13 mouse cellular contexts compared by ENCODE assay signal in the genomic region with DNA sequence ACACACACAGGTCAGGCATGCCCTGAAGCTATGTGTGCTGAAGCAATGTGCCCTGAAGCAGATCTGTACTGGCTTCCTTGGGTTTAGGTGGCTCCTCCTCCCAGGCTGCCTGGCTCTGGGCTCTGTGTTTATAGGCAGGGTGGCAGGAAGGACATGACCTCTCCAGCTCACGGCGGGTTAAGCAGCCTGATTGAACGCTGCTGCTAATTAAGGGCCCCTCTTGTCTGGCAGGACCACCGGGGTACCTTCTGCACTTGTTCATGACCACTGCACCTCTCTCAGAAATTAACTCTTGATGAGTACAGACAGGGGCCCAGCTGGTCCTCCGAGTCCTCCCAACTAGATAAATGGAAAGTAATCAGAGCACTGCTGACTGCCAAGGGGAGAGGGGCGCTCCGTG.
DNase-seq lines count a peak whose midpoint lies in the region; ATAC-seq and TF ChIP-seq lines count a peak whose summit lies in the region.
"Had no signal": no experiment of that assay in that cellular context is flagged by ENCODE, and none has a peak within 500 bp of the region (broad histone marks: within the 10 kb centered on the region; RNA-seq: fewer than 3 reads in every experiment).

No protein-coding gene starts in this region.

- H3K9me3 ChIP-seq in kidney, postnatal 0 days (replicated peaks; ENCODE audit: low read length) = no peaks in the 10 kb centered on the region
- no peaks in the 10 kb centered on the region for H3K9me3 ChIP-seq in intestine, embryonic 16.5 days (ENCODE audit: control insufficient read depth, low read length)
- H3K9me3 ChIP-seq: stomach, embryonic 15.5 days had no signal

- TF ChIP-seq CTCF in left cerebral cortex, adult 2 months (IDR thresholded peaks at IDR 0.05) = no peak
- TF ChIP-seq CTCF in kidney, postnatal 0 days (IDR thresholded peaks at IDR 0.05; ENCODE audit: low read depth) = no peak

- WGBS in kidney, postnatal 0 days = 14% methylated on average over 7 of the region's 7 CpGs
- 17% methylated on average over 7 of the region's 7 CpGs for WGBS in intestine, embryonic 16.5 days

- intact Hi-C loops in left cerebral cortex, postnatal 4 days (cut with DNase I) = no loop called here
- intact Hi-C loops in left cerebral cortex, adult 2 months (cut with DNase I) = no loop called here

- no peak overlapping the region for H3K27ac ChIP-seq in left cerebral cortex, adult 2 months
- H3K27ac ChIP-seq in kidney, postnatal 0 days = no peak overlapping the region
- H3K27ac ChIP-seq in intestine, embryonic 16.5 days (ENCODE audit: low read length) = no peak overlapping the region
- H3K27ac ChIP-seq: liver, embryonic 14.5 days; stomach, embryonic 15.5 days had no signal

- peak; percentile 66 for ATAC-seq in kidney, postnatal 0 days (replicated peaks; ENCODE audit: low FRiP score, low read depth)
- no peak for ATAC-seq in intestine, embryonic 16.5 days
- no peak for ATAC-seq in monocyte, adult 5-6 weeks (replicated peaks; ENCODE audit: insufficient number of reproducible peaks, low FRiP score, low TSS enrichment, poor library complexity, severe bottlenecking)

- no peaks in the 10 kb centered on the region for H3K36me3 ChIP-seq in kidney, postnatal 0 days (ENCODE audit: insufficient read depth, low read length)
- no peaks in the 10 kb centered on the region for H3K36me3 ChIP-seq in intestine, embryonic 16.5 days (ENCODE audit: control insufficient read depth, insufficient read depth, low read length)
- H3K36me3 ChIP-seq: stomach, embryonic 15.5 days had no signal

- no peaks in the 10 kb centered on the region; the same call in 1 of the 2 replicates for H3K27me3 ChIP-seq in kidney, postnatal 0 days (ENCODE audit: insufficient read depth, low read length)
- H3K27me3 ChIP-seq in intestine, embryonic 16.5 days (replicated peaks; ENCODE audit: control insufficient read depth, insufficient read depth, low read length) = no peaks in the 10 kb centered on the region
- H3K27me3 ChIP-seq: stomach, embryonic 15.5 days had no signal

- peak; percentile 70 for DNase-seq in embryo, embryonic 10 days (ENCODE audit: low spot score)
- DNase-seq in embryo, embryonic 10.5 days (ENCODE audit: low spot score) = no peak
- peak; percentile 58 for DNase-seq in left cerebral cortex, postnatal 4 days
- no peak for DNase-seq in left cerebral cortex, adult 2 months (ENCODE audit: extremely low spot score in 1 of 2, low spot score in 2 of 2)
- DNase-seq in kidney, postnatal 0 days (ENCODE audit: low spot score) = peak; percentile 41
- DNase-seq in retina, embryonic 14.5 days (ENCODE audit: low spot score) = peak; percentile 77
- DNase-seq: adrenal gland, adult 8-10 months; cerebellum, adult 11-12 months; heart, adult 18-20 months had no signal

- H3K4me1 ChIP-seq in kidney, postnatal 0 days (replicated peaks; ENCODE audit: insufficient read depth, low read length) = peaks cover 8% of the 10 kb centered on the region; the same call in 1 of the 2 replicates
- 0 out of 2 replicates have a peak, but pooled peaks cover 8% of the 10 kb centered on the region for H3K4me1 ChIP-seq in intestine, embryonic 16.5 days (ENCODE audit: control insufficient read depth, insufficient read depth, low read length)

- H3K4me3 ChIP-seq in left cerebral cortex, adult 2 months = no peak overlapping the region
- H3K4me3 ChIP-seq in kidney, postnatal 0 days (replicated peaks; ENCODE audit: low read depth, low read length) = no peak overlapping the region
- no peak overlapping the region for H3K4me3 ChIP-seq in intestine, embryonic 16.5 days (ENCODE audit: low read length)
- H3K4me3 ChIP-seq: stomach, embryonic 15.5 days had no signal

- no peak overlapping the region for H3K4me2 ChIP-seq in kidney, postnatal 0 days (ENCODE audit: low read length)
- H3K4me2 ChIP-seq in intestine, embryonic 16.5 days (ENCODE audit: low read depth, low read length) = no peak overlapping the region
- H3K4me2 ChIP-seq: stomach, embryonic 15.5 days had no signal

- no peak overlapping the region for H3K9ac ChIP-seq in kidney, postnatal 0 days (ENCODE audit: low read depth, low read length)
- no peak overlapping the region for H3K9ac ChIP-seq in intestine, embryonic 16.5 days (ENCODE audit: low read depth, low read length)
- H3K9ac ChIP-seq: liver, embryonic 14.5 days; stomach, embryonic 15.5 days had no signal

Comparison
In these comparisons a context has a peak if more than half of its experiments do, and no peak if none do; other contexts are left out.
1. DNase-seq: peak in embryo, embryonic 10 days (single experiment), left cerebral cortex, postnatal 4 days (single experiment), kidney, postnatal 0 days (single experiment) and retina, embryonic 14.5 days (single experiment); none in embryo, embryonic 10.5 days (single experiment) and left cerebral cortex, adult 2 months (0 of 2).